Mouse (Mus musculus) kidney, postnatal 25 days (tissue): ENCODE results near the gene Cda.

Experiments
- DNase-seq, 2 experiments: peaks; one replicate each; pipeline ENCODE4 v3.0.0; 2021; ENCODE audit warnings: mixed read lengths in 2 of 2

The Cda gene

GRCm38 (mm10) chr4:138304340-138305104 is 63.3 kb downstream of the Cda start, which contains the start of gene Ddost:
Gene Ddost, plus strand, starts transcription at chr4:138304730.
- DNase-seq, result peak; percentile 100

- no peak for DNase-seq
Observed at GRCm38 (mm10) chr4:138303742-138304141, 64.0 kb downstream of the Cda start.

- no peak for DNase-seq
Observed at GRCm38 (mm10) chr4:138303011-138303410, 64.8 kb downstream of the Cda start.

- no peak for DNase-seq
Observed at GRCm38 (mm10) chr4:138301271-138301780, 66.5 kb downstream of the Cda start.

- DNase-seq, result no peak
Observed at GRCm38 (mm10) chr4:138293949-138294550, 73.7 kb downstream of the Cda start.

GRCm38 (mm10) chr4:138293261-138293948 is 74.4 kb downstream of the Cda start:
- DNase-seq, result no peak

- no peak for DNase-seq
Observed at GRCm38 (mm10) chr4:138292028-138292427, 75.8 kb downstream of the Cda start.

GRCm38 (mm10) chr4:138288691-138289090 is 79.1 kb downstream of the Cda start:
- DNase-seq, result no peak
